Mouse (Mus musculus): ENCODE results near the gene Cntn3. TPM values are rescaled to one million over a fixed set of nuclear protein-coding genes. Genes with fewer than 3 reads are reported as not detected.
A peak's percentile ranks its signal among the peaks of the same experiment; 100 is the strongest.
"Not testable (repeated sequence)": the region's sequence is repeated elsewhere in the genome, so short reads cannot be mapped to it uniquely, and the experiment has no call there.

Cntn3 gene
- polyA plus RNA-seq (2015; fragmentation: Nextera tagmentation; extraction: Ambion mirVana), result 1.5 and 1.6 TPM in 2 replicates

DNA sequence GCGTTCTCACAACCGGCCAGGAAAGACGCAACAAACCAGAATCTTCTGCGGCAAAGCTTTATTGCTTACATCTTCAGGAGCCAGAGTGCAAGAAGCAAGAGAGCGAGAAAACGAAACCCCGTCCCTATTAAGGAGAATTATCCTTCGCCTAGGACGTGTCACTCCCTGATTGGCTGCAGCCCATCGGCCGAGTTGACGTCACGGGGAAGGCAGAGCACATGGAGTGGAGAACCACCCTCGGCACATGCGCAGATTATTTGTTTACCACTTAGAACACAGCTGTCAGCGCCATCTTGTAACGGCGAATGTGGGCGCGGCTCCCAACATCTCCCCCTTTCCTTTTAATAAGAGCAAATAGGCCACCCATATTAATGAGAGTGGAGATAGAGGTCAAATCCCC, at the start of gene Cntn3:
Cntn3 (minus strand) TSS at position 101 of the 400 bp plus-strand sequence.
- not testable (repeated sequence) for H3K4me2 ChIP-seq (replicated peaks); H3K9ac ChIP-seq
- 100% methylated on average over 6 of the region's 20 CpGs for WGBS

DNA sequence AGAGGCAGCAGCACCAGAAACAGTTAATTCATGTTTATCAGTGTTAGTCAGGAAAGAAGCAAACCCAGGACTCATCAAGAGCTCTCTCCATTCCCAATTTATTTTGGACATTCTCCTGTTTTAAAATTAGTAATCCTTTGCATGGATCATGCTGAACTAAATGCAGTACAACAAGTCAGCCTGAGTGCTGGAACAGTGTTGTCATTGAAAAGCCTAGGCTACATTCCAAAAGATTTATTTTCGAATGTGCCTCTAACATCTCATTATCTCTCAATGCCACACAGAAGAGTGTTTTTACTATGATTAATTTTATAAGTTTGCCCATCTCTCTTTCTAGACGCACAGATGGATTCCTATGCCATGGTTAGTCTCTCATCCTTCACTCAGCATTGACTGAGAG, 27.9 kb upstream of the Cntn3 start:
- Histone ChIP-seq H3K27me3 (no peaks in the 10 kb centered on the region), H3K4me2 (replicated peaks) (no peak overlapping the region), H3K9me3 (replicated peaks) (no peaks in the 10 kb centered on the region), H3K27ac (replicated peaks) (no peak overlapping the region), H3K4me3 (replicated peaks) (no peak overlapping the region), H3K9ac (no peak overlapping the region), H3K4me1 (no peaks in the 10 kb centered on the region), H3K36me3 (no peaks in the 10 kb centered on the region)
- ATAC-seq (ENCODE audit: insufficient number of reproducible peaks, low FRiP score, low TSS enrichment, low read depth), result no peak
- 70% methylated on average over 2 of the region's 2 CpGs for WGBS

More for the DNA sequence above, at the start of gene Cntn3:
- not testable (repeated sequence) for H3K4me3 ChIP-seq (replicated peaks); ATAC-seq (ENCODE audit: insufficient number of reproducible peaks, low FRiP score, low TSS enrichment, low read depth); H3K27me3 ChIP-seq; H3K27ac ChIP-seq (replicated peaks); H3K9me3 ChIP-seq (replicated peaks); H3K36me3 ChIP-seq; H3K4me1 ChIP-seq

GRCm38 (mm10) chr6:102597756-102598155, 24.9 kb upstream of the Cntn3 start:
- Histone ChIP-seq H3K4me1 (no peaks in the 10 kb centered on the region), H3K9ac (no peak overlapping the region), H3K27me3 (no peaks in the 10 kb centered on the region), H3K36me3 (no peaks in the 10 kb centered on the region), H3K9me3 (replicated peaks) (no peaks in the 10 kb centered on the region), H3K4me2 (replicated peaks) (no peak overlapping the region), H3K27ac (replicated peaks) (no peak overlapping the region), H3K4me3 (replicated peaks) (no peak overlapping the region)
- no peak for ATAC-seq (ENCODE audit: insufficient number of reproducible peaks, low FRiP score, low TSS enrichment, low read depth)
- WGBS, result 50% methylated on average over 2 of the region's 2 CpGs

DNA sequence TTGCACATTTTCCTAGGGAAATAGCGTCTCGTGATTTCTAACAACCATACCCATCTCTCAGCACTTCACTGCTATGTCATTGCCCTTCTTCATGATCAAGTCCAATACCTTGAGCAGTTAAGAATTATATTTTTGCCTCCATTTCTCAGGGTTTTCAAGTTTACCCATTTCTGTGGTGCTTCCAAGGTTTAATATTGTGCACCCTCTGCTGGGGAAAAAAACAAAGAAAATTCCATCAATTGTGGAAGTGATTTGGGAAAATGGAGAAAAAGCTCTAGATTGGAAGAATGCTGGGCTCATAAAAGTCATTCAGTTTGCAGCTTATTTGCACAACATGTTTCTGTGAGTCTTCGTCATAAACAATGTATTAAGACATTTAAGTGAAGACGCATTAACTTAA, 17.2 kb upstream of the Cntn3 start:
- Histone ChIP-seq H3K9me3 (replicated peaks) (no peaks in the 10 kb centered on the region), H3K4me1 (no peaks in the 10 kb centered on the region), H3K27ac (replicated peaks) (no peak overlapping the region), H3K4me2 (replicated peaks) (no peak overlapping the region), H3K9ac (no peak overlapping the region), H3K36me3 (no peaks in the 10 kb centered on the region), H3K4me3 (replicated peaks) (no peak overlapping the region), H3K27me3 (no peaks in the 10 kb centered on the region)
- no peak for ATAC-seq (ENCODE audit: insufficient number of reproducible peaks, low FRiP score, low TSS enrichment, low read depth)
- WGBS, result 89% methylated on average over 4 of the region's 4 CpGs

GRCm38 (mm10) chr6:102589311-102589710, 16.4 kb upstream of the Cntn3 start:
- Histone ChIP-seq H3K27ac (replicated peaks) (no peak overlapping the region), H3K4me3 (replicated peaks) (no peak overlapping the region), H3K9me3 (replicated peaks) (no peaks in the 10 kb centered on the region), H3K4me1 (no peaks in the 10 kb centered on the region), H3K4me2 (replicated peaks) (no peak overlapping the region), H3K9ac (no peak overlapping the region), H3K27me3 (no peaks in the 10 kb centered on the region), H3K36me3 (no peaks in the 10 kb centered on the region)
- no peak for ATAC-seq (ENCODE audit: insufficient number of reproducible peaks, low FRiP score, low TSS enrichment, low read depth)
- 59% methylated on average over 4 of the region's 4 CpGs for WGBS

GRCm38 (mm10) chr6:102586056-102586455, 13.2 kb upstream of the Cntn3 start:
- no peak overlapping the region for H3K27ac ChIP-seq (replicated peaks)
- H3K4me2 ChIP-seq (replicated peaks), result no peak overlapping the region
- no peak overlapping the region for H3K9ac ChIP-seq
- H3K27me3 ChIP-seq, result no peaks in the 10 kb centered on the region
- no peak for ATAC-seq (ENCODE audit: insufficient number of reproducible peaks, low FRiP score, low TSS enrichment, low read depth)
- no peaks in the 10 kb centered on the region for H3K36me3 ChIP-seq
- H3K9me3 ChIP-seq (replicated peaks), result no peaks in the 10 kb centered on the region
- H3K4me3 ChIP-seq (replicated peaks), result no peak overlapping the region
- H3K4me1 ChIP-seq, result no peaks in the 10 kb centered on the region

GRCm38 (mm10) chr6:102583578-102583977, 10.7 kb upstream of the Cntn3 start:
- Histone ChIP-seq H3K27me3 (no peaks in the 10 kb centered on the region), H3K9ac (no peak overlapping the region), H3K4me1 (no peaks in the 10 kb centered on the region), H3K27ac (replicated peaks) (no peak overlapping the region), H3K36me3 (no peaks in the 10 kb centered on the region), H3K4me3 (replicated peaks) (no peak overlapping the region), H3K4me2 (replicated peaks) (no peak overlapping the region), H3K9me3 (replicated peaks) (no peaks in the 10 kb centered on the region)
- no peak for ATAC-seq (ENCODE audit: insufficient number of reproducible peaks, low FRiP score, low TSS enrichment, low read depth)
- 75% methylated on average over 2 of the region's 2 CpGs for WGBS

DNA sequence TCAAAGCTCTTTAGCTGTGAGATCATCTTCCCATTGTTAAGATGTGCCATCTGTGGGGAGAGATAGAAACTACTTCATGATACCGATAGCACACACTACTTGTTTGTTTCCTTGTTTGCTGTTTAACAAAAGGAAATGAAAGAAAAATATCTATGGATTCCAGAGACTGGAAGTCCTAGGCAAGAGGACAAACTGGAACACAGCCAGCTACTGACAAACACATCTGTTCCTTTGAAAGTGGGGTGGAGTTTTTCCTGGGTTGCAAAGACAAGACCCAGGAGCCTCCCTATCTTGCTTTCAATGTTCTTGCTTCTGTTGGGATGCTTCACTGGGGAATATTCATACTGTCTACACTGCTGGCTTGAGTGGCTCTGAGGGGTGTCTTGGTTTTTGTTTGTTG, 5.4 kb downstream of the Cntn3 start:
- peaks cover 21% of the 10 kb centered on the region for H3K27me3 ChIP-seq
- H3K4me2 ChIP-seq (replicated peaks), result no peak overlapping the region
- H3K4me3 ChIP-seq (replicated peaks), result no peak overlapping the region
- ATAC-seq (ENCODE audit: insufficient number of reproducible peaks, low FRiP score, low TSS enrichment, low read depth), result no peak
- 0 out of 2 replicates have a peak, but pooled peaks cover 6% of the 10 kb centered on the region for H3K4me1 ChIP-seq
- H3K36me3 ChIP-seq, result no peaks in the 10 kb centered on the region
- no peaks in the 10 kb centered on the region for H3K9me3 ChIP-seq (replicated peaks)
- no peak overlapping the region for H3K9ac ChIP-seq
- WGBS, result 61% methylated on average over 1 of the region's 1 CpGs
- 0 out of 2 replicates have a peak overlapping the region, but pooled peaks have one; percentile 25 for H3K27ac ChIP-seq (replicated peaks)

DNA sequence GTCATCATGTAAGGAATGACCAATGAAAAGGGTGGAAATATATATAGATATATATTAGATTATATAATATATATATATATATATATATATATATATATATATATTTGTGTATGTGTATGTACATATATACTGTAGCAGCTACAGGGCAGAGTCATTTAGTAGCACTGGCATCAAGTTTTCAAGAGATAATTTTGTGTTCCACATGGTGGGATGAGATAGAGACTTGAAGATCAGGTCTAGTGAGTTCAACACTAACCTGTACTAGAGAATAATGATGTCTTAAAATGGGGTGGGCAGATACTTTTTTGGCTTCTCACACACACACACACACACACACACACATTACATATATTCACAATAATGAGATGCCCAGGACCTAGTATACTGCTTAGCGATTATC, 7.7 kb downstream of the Cntn3 start:
- no peaks in the 10 kb centered on the region for H3K36me3 ChIP-seq
- H3K4me1 ChIP-seq, result 0 out of 2 replicates have a peak, but pooled peaks cover 6% of the 10 kb centered on the region
- H3K27ac ChIP-seq (replicated peaks), result no peak overlapping the region
- WGBS, result 91% methylated on average over 1 of the region's 1 CpGs
- H3K4me3 ChIP-seq (replicated peaks), result no peak overlapping the region
- peaks cover 21% of the 10 kb centered on the region for H3K27me3 ChIP-seq
- H3K9me3 ChIP-seq (replicated peaks), result no peaks in the 10 kb centered on the region
- ATAC-seq (ENCODE audit: insufficient number of reproducible peaks, low FRiP score, low TSS enrichment, low read depth), result no peak
- no peak overlapping the region for H3K9ac ChIP-seq
- H3K4me2 ChIP-seq (replicated peaks), result no peak overlapping the region

GRCm38 (mm10) chr6:102564011-102564731, 8.7 kb downstream of the Cntn3 start:
- Histone ChIP-seq H3K36me3 (no peaks in the 10 kb centered on the region), H3K9me3 (replicated peaks) (no peaks in the 10 kb centered on the region), H3K9ac (peak overlapping the region; percentile 39; the same call in 1 of the 2 replicates), H3K4me1 (0 out of 2 replicates have a peak, but pooled peaks cover 6% of the 10 kb centered on the region), H3K4me2 (replicated peaks) (peak overlapping the region; percentile 98), H3K4me3 (replicated peaks) (peak overlapping the region; percentile 52), H3K27me3 (peaks cover 21% of the 10 kb centered on the region), H3K27ac (replicated peaks) (no peak overlapping the region)
- under 1% methylated on average over 61 of the region's 63 CpGs for WGBS
- peak; percentile 93 for ATAC-seq (ENCODE audit: insufficient number of reproducible peaks, low FRiP score, low TSS enrichment, low read depth)

GRCm38 (mm10) chr6:102563431-102563830, 9.5 kb downstream of the Cntn3 start:
- H3K4me3 ChIP-seq (replicated peaks), result peak overlapping the region; percentile 52
- peaks cover 21% of the 10 kb centered on the region for H3K27me3 ChIP-seq
- no peak for ATAC-seq (ENCODE audit: insufficient number of reproducible peaks, low FRiP score, low TSS enrichment, low read depth)
- WGBS, result 9% methylated on average over 7 of the region's 7 CpGs
- H3K9me3 ChIP-seq (replicated peaks), result no peaks in the 10 kb centered on the region
- no peaks in the 10 kb centered on the region for H3K36me3 ChIP-seq
- H3K4me2 ChIP-seq (replicated peaks), result peak overlapping the region; percentile 98
- H3K9ac ChIP-seq, result no peak overlapping the region
- no peak overlapping the region for H3K27ac ChIP-seq (replicated peaks)
- 0 out of 2 replicates have a peak, but pooled peaks cover 6% of the 10 kb centered on the region for H3K4me1 ChIP-seq

GRCm38 (mm10) chr6:102557521-102557920, 15.4 kb downstream of the Cntn3 start:
- Histone ChIP-seq H3K27ac (replicated peaks) (no peak overlapping the region), H3K36me3 (no peaks in the 10 kb centered on the region), H3K27me3 (no peaks in the 10 kb centered on the region), H3K9me3 (replicated peaks) (no peaks in the 10 kb centered on the region), H3K4me1 (no peaks in the 10 kb centered on the region), H3K4me2 (replicated peaks) (no peak overlapping the region), H3K4me3 (replicated peaks) (no peak overlapping the region), H3K9ac (no peak overlapping the region)
- 75% methylated on average over 3 of the region's 3 CpGs for WGBS
- ATAC-seq (ENCODE audit: insufficient number of reproducible peaks, low FRiP score, low TSS enrichment, low read depth), result no peak

Data from embryonic facial prominence, embryonic 15.5 days (tissue).